Mouse (Mus musculus) stomach, embryonic 15.5 days (tissue): ENCODE data around the gene Ccdc185. TPM values are rescaled to one million over a fixed set of nuclear protein-coding genes. Genes with fewer than 3 reads are reported as not detected.

Experiments used
- ATAC-seq: fragments of 200-750 bp; cut with Nextera tagmentation; 2 replicates; pipeline ENCODE4 v1.8.0; 2017; ENCODE audit warnings: low read depth, moderate number of reproducible peaks, moderate TSS enrichment; ENCODE audit not compliant: insufficient read depth, low FRiP score
- H3K27ac ChIP-seq: fragments of 300-500 bp; sonication (generic); 2 replicates; pipeline ENCODE4 v1.5.1; 2015; ENCODE audit warnings: mild to moderate bottlenecking, inconsistent platforms
- H3K27me3 ChIP-seq: fragments of 300-500 bp; sonication (generic); replicated peaks from 2 replicates; pipeline ENCODE4 v1.6.1; 2015; ENCODE audit warnings: inconsistent platforms
- H3K36me3 ChIP-seq: fragments of 300-500 bp; sonication (generic); 2 replicates; pipeline ENCODE4 v1.6.1; 2015; ENCODE audit warnings: inconsistent platforms
- H3K4me1 ChIP-seq: fragments of 300-500 bp; sonication (generic); 2 replicates; pipeline ENCODE4 v1.6.1; 2015; ENCODE audit warnings: inconsistent platforms
- H3K4me2 ChIP-seq: fragments of 300-500 bp; sonication (generic); 2 replicates; pipeline ENCODE4 v1.6.1; 2015; ENCODE audit warnings: mild to moderate bottlenecking, inconsistent platforms
- H3K4me3 ChIP-seq: fragments of 300-500 bp; sonication (generic); replicated peaks from 2 replicates; pipeline ENCODE4 v1.5.1; 2015; ENCODE audit warnings: inconsistent platforms
- H3K9ac ChIP-seq: fragments of 300-500 bp; sonication (generic); 2 replicates; pipeline ENCODE4 v1.6.1; 2015; ENCODE audit warnings: inconsistent platforms
- H3K9me3 ChIP-seq: fragments of 300-500 bp; sonication (generic); 2 replicates; pipeline ENCODE4 v1.6.1; 2016; ENCODE audit warnings: inconsistent platforms
- WGBS: fragments of 180-500 bp; shearing (Covaris S2); methylation state at CpG from one replicate; pipeline ENCODE4 v1.1.7; 2015; 5-methylcytosine and 5-hydroxymethylcytosine counted together
- polyA plus RNA-seq: library from polyadenylated mRNA; unstranded; fragments of >200 nt; fragmentation: Nextera tagmentation; extraction: Ambion mirVana; gene quantifications from 2 replicates; pipeline ENCODE4 v1.2.1, GENCODE M21; 2015

Gene Ccdc185
- polyA plus RNA-seq, 1 experiment from 2014 or later: not detected

GRCm38 (mm10) chr1:182776749-182777410 lies 27.9 kb upstream of the Ccdc185 start:
- Histone ChIP-seq H3K4me1 (0 out of 2 replicates have a peak, but pooled peaks cover 5% of the 10 kb centered on the region), H3K27me3 (no peaks in the 10 kb centered on the region), H3K4me3 (no peak overlapping the region), H3K27ac (no peak overlapping the region), H3K9me3 (no peaks in the 10 kb centered on the region), H3K36me3 (no peaks in the 10 kb centered on the region), H3K4me2 (no peak overlapping the region), H3K9ac (no peak overlapping the region)
- WGBS: 62% methylated on average over 10 of the region's 10 CpGs
- ATAC-seq: no peak

GRCm38 (mm10) chr1:182775576-182775975 lies 26.6 kb upstream of the Ccdc185 start:
- Histone ChIP-seq H3K9me3 (no peaks in the 10 kb centered on the region), H3K27me3 (no peaks in the 10 kb centered on the region), H3K36me3 (no peaks in the 10 kb centered on the region), H3K27ac (no peak overlapping the region), H3K4me1 (0 out of 2 replicates have a peak, but pooled peaks cover 5% of the 10 kb centered on the region), H3K9ac (no peak overlapping the region), H3K4me3 (no peak overlapping the region), H3K4me2 (no peak overlapping the region)
- 89% methylated on average over 6 of the region's 7 CpGs for WGBS
- no peak for ATAC-seq

- Histone ChIP-seq H3K4me3 (peak overlapping the region; percentile 63), H3K4me2 (peak overlapping the region; percentile 89), H3K27ac (no peak overlapping the region), H3K9me3 (no peaks in the 10 kb centered on the region), H3K27me3 (peaks cover 4% of the 10 kb centered on the region; the same call in 1 of the 2 replicates), H3K9ac (peak overlapping the region; percentile 50; the same call in 1 of the 2 replicates), H3K36me3 (no peaks in the 10 kb centered on the region), H3K4me1 (peaks cover 8% of the 10 kb centered on the region)
- 3% methylated on average over 27 of the region's 27 CpGs for WGBS
- ATAC-seq: peak; percentile 59; the same call in 1 of the 2 replicates
Observed at GRCm38 (mm10) chr1:182764541-182765281, 15.7 kb upstream of the Ccdc185 start.

- no peaks in the 10 kb centered on the region for H3K36me3 ChIP-seq
- H3K27ac ChIP-seq: no peak within 1 kb of the TSS
- H3K27me3 ChIP-seq: peaks cover 4% of the 10 kb centered on the region; the same call in 1 of the 2 replicates
- no peaks in the 10 kb centered on the region for H3K9me3 ChIP-seq
- H3K4me1 ChIP-seq: peaks cover 8% of the 10 kb centered on the region
- peak within 1 kb of the TSS; percentile 63 for H3K4me3 ChIP-seq
- H3K4me2 ChIP-seq: peak within 1 kb of the TSS; percentile 89
- peak; percentile 80 for ATAC-seq
- peak within 1 kb of the TSS; percentile 50; the same call in 1 of the 2 replicates for H3K9ac ChIP-seq
- WGBS: under 1% methylated on average over 70 of the region's 95 CpGs
Observed at GRCm38 (mm10) chr1:182763716-182764461, 14.9 kb upstream of the Ccdc185 start, which contains the start of gene Susd4. Susd4 (plus strand) TSS chr1:182763860.

- ATAC-seq: no peak
- Histone ChIP-seq H3K4me1 (peaks cover 8% of the 10 kb centered on the region), H3K27ac (no peak overlapping the region), H3K4me3 (peak overlapping the region; percentile 63), H3K9me3 (no peaks in the 10 kb centered on the region), H3K4me2 (peak overlapping the region; percentile 89), H3K36me3 (no peaks in the 10 kb centered on the region), H3K27me3 (peaks cover 4% of the 10 kb centered on the region; the same call in 1 of the 2 replicates), H3K9ac (no peak overlapping the region)
- 13% methylated on average over 17 of the region's 17 CpGs for WGBS
Observed at GRCm38 (mm10) chr1:182763191-182763715, 14.3 kb upstream of the Ccdc185 start.

GRCm38 (mm10) chr1:182758783-182759182 lies 9.8 kb upstream of the Ccdc185 start:
- Histone ChIP-seq H3K36me3 (no peaks in the 10 kb centered on the region), H3K9ac (no peak overlapping the region), H3K4me2 (no peak overlapping the region), H3K4me1 (0 out of 2 replicates have a peak, but pooled peaks cover 3% of the 10 kb centered on the region), H3K27ac (no peak overlapping the region), H3K27me3 (peaks cover 4% of the 10 kb centered on the region; the same call in 1 of the 2 replicates), H3K4me3 (no peak overlapping the region), H3K9me3 (no peaks in the 10 kb centered on the region)
- no peak for ATAC-seq
- 95% methylated on average over 1 of the region's 1 CpGs for WGBS

- Histone ChIP-seq H3K4me2 (no peak overlapping the region), H3K27ac (no peak overlapping the region), H3K27me3 (no peaks in the 10 kb centered on the region), H3K4me1 (no peaks in the 10 kb centered on the region), H3K9me3 (no peaks in the 10 kb centered on the region), H3K36me3 (no peaks in the 10 kb centered on the region), H3K4me3 (no peak overlapping the region), H3K9ac (no peak overlapping the region)
- 78% methylated on average over 5 of the region's 5 CpGs for WGBS
- no peak for ATAC-seq
Observed at GRCm38 (mm10) chr1:182754865-182755264, 5.9 kb upstream of the Ccdc185 start.

- H3K4me2 ChIP-seq: no peak overlapping the region
- WGBS: 73% methylated on average over 8 of the region's 8 CpGs
- H3K4me1 ChIP-seq: no peaks in the 10 kb centered on the region
- H3K4me3 ChIP-seq: no peak overlapping the region
- no peak overlapping the region for H3K9ac ChIP-seq
- no peaks in the 10 kb centered on the region for H3K9me3 ChIP-seq
- H3K27me3 ChIP-seq: no peaks in the 10 kb centered on the region
- ATAC-seq: no peak
- H3K27ac ChIP-seq: no peak overlapping the region
- no peaks in the 10 kb centered on the region for H3K36me3 ChIP-seq
Observed at GRCm38 (mm10) chr1:182753694-182754093, 4.7 kb upstream of the Ccdc185 start.

- Histone ChIP-seq H3K4me1 (no peaks in the 10 kb centered on the region), H3K36me3 (no peaks in the 10 kb centered on the region), H3K9ac (no peak overlapping the region), H3K27ac (no peak overlapping the region), H3K4me2 (no peak overlapping the region), H3K4me3 (no peak overlapping the region), H3K9me3 (no peaks in the 10 kb centered on the region), H3K27me3 (no peaks in the 10 kb centered on the region)
- WGBS: 77% methylated on average over 8 of the region's 8 CpGs
- ATAC-seq: no peak
Observed at GRCm38 (mm10) chr1:182751301-182751700, 2.3 kb upstream of the Ccdc185 start.

GRCm38 (mm10) chr1:182747834-182748233 lies 1.1 kb downstream of the Ccdc185 start:
- no peaks in the 10 kb centered on the region for H3K4me1 ChIP-seq
- no peaks in the 10 kb centered on the region for H3K27me3 ChIP-seq
- H3K9ac ChIP-seq: no peak overlapping the region
- ATAC-seq: no peak
- no peak overlapping the region for H3K27ac ChIP-seq
- no peaks in the 10 kb centered on the region for H3K9me3 ChIP-seq
- no peak overlapping the region for H3K4me3 ChIP-seq
- WGBS: 76% methylated on average over 17 of the region's 17 CpGs
- no peak overlapping the region for H3K4me2 ChIP-seq
- H3K36me3 ChIP-seq: no peaks in the 10 kb centered on the region

- no peaks in the 10 kb centered on the region for H3K36me3 ChIP-seq
Observed at GRCm38 (mm10) chr1:182747081-182747480, 1.9 kb downstream of the Ccdc185 start.

More at GRCm38 (mm10) chr1:182747081-182747480, 1.9 kb downstream of the Ccdc185 start:
- 88% methylated on average over 9 of the region's 9 CpGs for WGBS
- Histone ChIP-seq H3K27ac (no peak overlapping the region), H3K4me2 (no peak overlapping the region), H3K27me3 (no peaks in the 10 kb centered on the region), H3K9me3 (no peaks in the 10 kb centered on the region), H3K4me3 (no peak overlapping the region), H3K4me1 (no peaks in the 10 kb centered on the region), H3K9ac (no peak overlapping the region)
- no peak for ATAC-seq
